Mouse (Mus musculus) lung, postnatal 0 days (tissue): ENCODE measurements at regions not wholly inside any gene's neighbourhood (a gene's known extent, or its start where the extent isn't known, plus 50 kb on each side); places are given as distances from the start of the nearest gene placed in this dataset.

ENCODE experiments used
- ATAC-seq: fragments of 200-750 bp; cut with Nextera tagmentation; 2 replicates; pipeline ENCODE4 v1.8.0; 2017; ENCODE audit warnings: moderate library complexity
- DNase-seq: peaks from one replicate; pipeline ENCODE4 v3.0.0-alpha.2; 2016; ENCODE audit warnings: low spot score
- H3K27ac ChIP-seq: fragments of 300-500 bp; sonication (generic); 2 replicates; pipeline ENCODE4 v1.5.1; 2014; ENCODE audit warnings: antibody characterized with exemption, mild to moderate bottlenecking, low read length, mixed read lengths
- H3K27me3 ChIP-seq: fragments of 300-500 bp; sonication (generic); replicated peaks from 2 replicates; pipeline ENCODE4 v1.6.1; 2014; ENCODE audit warnings: low read length, mixed read lengths; ENCODE audit not compliant: insufficient read depth
- H3K36me3 ChIP-seq: fragments of 300-500 bp; sonication (generic); 2 replicates; pipeline ENCODE4 v1.6.1; 2014; ENCODE audit warnings: low read length, mixed read lengths; ENCODE audit not compliant: insufficient read depth
- H3K4me1 ChIP-seq: fragments of 300-500 bp; sonication (generic); 2 replicates; pipeline ENCODE4 v1.6.1; 2014; ENCODE audit warnings: antibody characterized with exemption, low read depth, low read length, mixed read lengths; ENCODE audit not compliant: insufficient read depth
- H3K4me2 ChIP-seq: fragments of 300-500 bp; sonication (generic); replicated peaks from 2 replicates; pipeline ENCODE4 v1.6.1; 2014; ENCODE audit warnings: low read depth, mild to moderate bottlenecking, low read length, moderate library complexity, mixed read lengths
- H3K4me3 ChIP-seq: fragments of 300-500 bp; sonication (generic); 2 replicates; pipeline ENCODE4 v1.5.1; 2014; ENCODE audit warnings: low read depth, low read length
- H3K9ac ChIP-seq: fragments of 300-500 bp; sonication (generic); replicated peaks from 2 replicates; pipeline ENCODE4 v1.6.1; 2014; ENCODE audit warnings: low read depth, mild to moderate bottlenecking
- H3K9me3 ChIP-seq: fragments of 300-500 bp; sonication (generic); 2 replicates; pipeline ENCODE4 v1.6.1; 2016; ENCODE audit warnings: low read length, mixed read lengths
- CTCF ChIP-seq: IDR thresholded peaks from 2 replicates; pipeline ENCODE4 v1.5.1; 2016; ENCODE audit warnings: antibody characterized with exemption, mild to moderate bottlenecking
- EP300 ChIP-seq: IDR thresholded peaks from 2 replicates; pipeline ENCODE4 v1.6.1; 2016; ENCODE audit warnings: antibody characterized with exemption, mild to moderate bottlenecking, control low read depth
- WGBS: fragments of 180-500 bp; shearing (Covaris S2); extraction: QIAGEN DNeasy Blood & Tissue Kit; methylation state at CpG from one replicate; pipeline ENCODE4 v1.1.7; 2014; 5-methylcytosine and 5-hydroxymethylcytosine counted together

DNA sequence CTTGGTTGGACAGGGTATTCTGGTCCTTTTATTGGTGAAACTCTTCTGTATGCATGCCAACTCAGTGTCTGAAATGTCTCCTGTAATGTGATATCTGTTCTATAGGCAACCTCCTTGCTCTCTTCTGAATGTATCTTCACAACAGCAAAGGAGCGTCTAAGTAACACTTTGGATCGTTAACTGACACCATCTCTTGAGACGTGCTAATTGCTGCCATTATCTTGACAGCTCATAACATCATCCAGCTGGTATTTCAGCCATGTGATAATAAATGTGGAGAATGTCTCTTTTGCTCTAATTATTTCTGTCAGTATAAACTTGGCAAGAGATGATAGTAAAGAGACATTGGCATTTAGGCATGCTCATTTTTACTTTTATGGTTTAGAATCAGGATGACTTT is 68.8 kb upstream of the Col8a1 start:
- WGBS, result 37% methylated on average over 3 of the region's 3 CpGs
- no peak for DNase-seq
- H3K4me2 ChIP-seq, result no peak overlapping the region
- no peaks in the 10 kb centered on the region for H3K9me3 ChIP-seq
- H3K27ac ChIP-seq, result no peak overlapping the region
- TF ChIP-seq CTCF (no peak), EP300 (no peak)
- H3K4me1 ChIP-seq, result no peaks in the 10 kb centered on the region
- no peaks in the 10 kb centered on the region for H3K36me3 ChIP-seq
- ATAC-seq, result no peak
- no peak overlapping the region for H3K4me3 ChIP-seq
- H3K27me3 ChIP-seq, result no peaks in the 10 kb centered on the region
- no peak overlapping the region for H3K9ac ChIP-seq

DNA sequence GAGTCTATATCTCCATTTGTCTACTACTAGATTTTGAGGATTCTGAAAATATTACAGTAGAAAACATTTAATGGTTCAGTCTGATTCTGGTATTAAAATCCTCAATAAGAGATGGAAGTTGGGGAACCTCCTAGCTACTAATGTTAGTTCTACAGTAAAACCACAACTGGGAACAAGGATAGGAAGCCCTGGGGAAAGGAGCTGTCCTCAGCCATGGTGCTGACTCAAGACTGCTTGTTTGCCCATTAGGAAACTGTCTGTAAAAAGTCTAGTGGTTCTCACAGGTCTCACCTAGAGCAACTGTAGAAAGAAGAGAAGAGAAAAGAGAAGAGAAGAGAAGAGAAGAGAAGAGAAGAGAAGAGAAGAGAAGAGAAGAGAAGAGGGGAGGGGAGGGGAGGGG is 90.9 kb upstream of the Col8a1 start:
- no peaks in the 10 kb centered on the region for H3K9me3 ChIP-seq
- H3K27me3 ChIP-seq, result no peaks in the 10 kb centered on the region
- no peaks in the 10 kb centered on the region for H3K4me1 ChIP-seq
- H3K27ac ChIP-seq, result no peak overlapping the region
- H3K4me3 ChIP-seq, result no peak overlapping the region
- ATAC-seq, result no peak
- H3K9ac ChIP-seq, result no peak overlapping the region
- no peak for TF ChIP-seq CTCF
- no peak for TF ChIP-seq EP300
- H3K4me2 ChIP-seq, result no peak overlapping the region
- no peak for DNase-seq
- H3K36me3 ChIP-seq, result no peaks in the 10 kb centered on the region

DNA sequence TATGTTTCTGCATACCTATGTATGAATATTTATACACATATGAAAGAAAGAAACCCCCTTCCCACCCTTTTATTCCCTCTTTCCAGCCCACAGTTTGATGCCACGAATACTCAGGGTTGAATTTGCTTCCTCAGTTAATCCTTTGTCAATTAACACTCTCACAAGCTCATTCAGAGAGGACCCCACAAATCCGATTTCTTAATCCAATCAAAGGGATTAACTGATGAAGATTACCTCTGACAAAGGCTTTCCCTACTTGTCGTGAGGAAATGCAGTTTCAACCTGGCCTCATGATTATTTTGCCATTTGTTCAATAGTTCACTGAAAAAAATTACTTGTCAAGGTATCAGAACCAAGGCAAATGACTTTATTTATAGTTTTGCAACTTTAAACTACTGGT is 91.8 kb upstream of the Col8a1 start:
- whole genome bisulfite sequencing, result 23% methylated on average over 3 of the region's 3 CpGs
- DNase-seq (no peak), ATAC-seq (no peak)
- H3K4me1 ChIP-seq, result no peaks in the 10 kb centered on the region
- no peaks in the 10 kb centered on the region for H3K36me3 ChIP-seq
- no peak overlapping the region for H3K9ac ChIP-seq
- no peaks in the 10 kb centered on the region for H3K27me3 ChIP-seq
- TF ChIP-seq EP300 (no peak), CTCF (no peak)
- no peaks in the 10 kb centered on the region for H3K9me3 ChIP-seq
- H3K27ac ChIP-seq, result no peak overlapping the region
- no peak overlapping the region for H3K4me2 ChIP-seq
- no peak overlapping the region for H3K4me3 ChIP-seq

DNA sequence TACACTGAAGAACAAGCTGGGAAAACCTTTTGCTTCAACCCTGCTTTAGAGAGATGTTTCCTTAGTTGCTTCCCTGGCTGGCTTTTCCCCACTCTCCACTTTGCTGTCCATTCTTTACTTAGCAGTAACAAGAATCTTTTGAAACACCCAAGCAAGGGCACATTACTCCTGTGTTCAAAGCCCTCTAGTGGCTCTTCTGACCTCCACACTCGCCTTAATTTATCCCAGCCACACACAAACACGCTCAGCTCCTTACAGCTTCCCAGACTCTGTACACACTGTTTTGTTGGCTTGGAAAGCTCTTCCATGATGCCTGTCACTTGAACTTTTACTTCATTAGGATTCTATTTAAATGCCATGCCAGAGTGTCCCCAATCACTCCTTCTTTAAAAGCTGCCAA is 97.3 kb upstream of the Col8a1 start:
- H3K9me3 ChIP-seq, result no peaks in the 10 kb centered on the region
- no peaks in the 10 kb centered on the region for H3K27me3 ChIP-seq
- no peak overlapping the region for H3K27ac ChIP-seq
- H3K4me1 ChIP-seq, result no peaks in the 10 kb centered on the region
- no peak for DNase-seq
- ATAC-seq, result no peak
- TF ChIP-seq EP300 (no peak), CTCF (peak; percentile 24; the same call in 1 of the 2 replicates)
- H3K4me2 ChIP-seq, result no peak overlapping the region
- H3K4me3 ChIP-seq, result no peak overlapping the region
- no peak overlapping the region for H3K9ac ChIP-seq
- WGBS, result 41% methylated on average over 2 of the region's 2 CpGs
- no peaks in the 10 kb centered on the region for H3K36me3 ChIP-seq

DNA sequence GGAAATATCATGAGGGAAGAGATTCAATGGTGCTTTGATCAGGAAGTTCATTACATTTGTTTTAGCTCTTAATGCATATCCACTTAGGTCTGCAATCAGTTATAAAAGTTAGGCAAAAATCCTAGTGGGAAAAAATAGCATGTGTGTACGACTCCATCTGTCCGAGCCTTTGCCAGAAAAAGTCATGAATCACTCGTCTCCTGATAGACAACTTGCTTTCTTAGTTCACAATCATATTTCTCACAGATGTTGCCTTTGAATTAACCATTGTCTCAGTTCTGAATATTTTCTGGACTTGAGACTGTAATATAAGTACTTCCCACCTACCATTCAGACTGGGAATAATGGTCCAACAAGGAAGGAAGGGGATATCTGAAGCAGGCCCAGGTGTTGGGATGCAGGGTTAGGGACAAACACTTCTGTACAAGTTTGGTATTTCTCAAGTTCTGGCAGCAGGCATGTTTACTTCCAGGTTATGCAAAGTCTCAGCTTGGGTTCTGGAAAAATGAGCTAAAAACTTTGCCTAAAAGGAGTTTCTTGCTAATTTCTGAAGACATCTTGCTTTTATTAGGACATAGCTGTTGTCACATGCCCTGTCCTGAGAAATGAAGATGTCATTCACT is 98.4 kb upstream of the Col8a1 start:
- DNase-seq, result no peak
- no peak for ATAC-seq

DNA sequence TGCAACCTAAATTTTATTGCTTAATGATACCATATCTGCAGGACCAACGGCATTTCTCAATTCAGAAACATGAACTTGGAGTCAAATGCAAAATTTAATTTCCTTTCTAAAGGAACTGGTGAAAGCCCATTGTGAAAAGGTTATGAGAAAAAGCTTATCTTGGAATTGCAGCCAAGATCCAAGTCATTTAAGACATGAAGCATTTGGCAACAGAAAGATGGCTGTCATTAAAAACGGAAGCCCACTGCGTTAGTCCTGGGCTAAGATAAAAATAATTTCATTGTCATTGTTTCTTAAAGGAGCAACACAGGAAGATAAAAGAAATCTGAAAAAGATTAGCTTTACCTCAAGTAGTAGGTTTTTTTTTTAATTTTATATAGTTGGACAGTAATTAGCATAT is 99.2 kb upstream of the Col8a1 start:
- Histone ChIP-seq H3K27me3 (no peaks in the 10 kb centered on the region), H3K4me2 (no peak overlapping the region), H3K9me3 (no peaks in the 10 kb centered on the region), H3K9ac (no peak overlapping the region), H3K36me3 (no peaks in the 10 kb centered on the region), H3K4me3 (no peak overlapping the region), H3K27ac (no peak overlapping the region), H3K4me1 (no peaks in the 10 kb centered on the region)
- no peak for ATAC-seq
- 36% methylated on average over 3 of the region's 3 CpGs for WGBS
- TF ChIP-seq CTCF (no peak), EP300 (peak; percentile 33; the same call in 1 of the 2 replicates)
- no peak for DNase-seq

More for the DNA sequence above, 98.4 kb upstream of the Col8a1 start:
- 63% methylated on average over 3 of the region's 3 CpGs for WGBS
- no peak overlapping the region for H3K4me2 ChIP-seq
- TF ChIP-seq CTCF (no peak), EP300 (no peak)
- H3K27ac ChIP-seq, result no peak overlapping the region
- H3K36me3 ChIP-seq, result no peaks in the 10 kb centered on the region
- no peaks in the 10 kb centered on the region for H3K27me3 ChIP-seq
- no peaks in the 10 kb centered on the region for H3K9me3 ChIP-seq
- no peak overlapping the region for H3K4me3 ChIP-seq
- no peak overlapping the region for H3K9ac ChIP-seq
- H3K4me1 ChIP-seq, result no peaks in the 10 kb centered on the region

DNA sequence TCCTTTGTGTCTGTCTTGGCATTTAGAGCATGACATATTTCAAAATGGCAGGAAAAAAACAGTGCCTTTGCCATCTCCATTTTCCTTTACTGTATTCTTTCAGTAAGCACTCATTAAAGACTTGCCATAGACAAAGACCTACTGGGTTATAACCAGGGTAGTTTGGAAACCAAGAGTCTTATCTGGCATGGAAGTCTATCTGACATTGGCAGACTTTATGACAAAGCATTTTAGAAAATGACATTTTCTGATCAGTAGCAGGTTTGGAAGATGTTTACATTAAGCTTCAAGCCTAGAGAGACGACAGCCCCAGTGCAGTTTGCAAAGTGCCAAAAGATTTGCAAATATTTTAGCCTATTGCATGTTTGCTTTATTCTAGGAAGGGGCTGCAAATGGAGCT is 102.5 kb upstream of the Col8a1 start:
- Histone ChIP-seq H3K4me3 (no peak overlapping the region), H3K36me3 (no peaks in the 10 kb centered on the region), H3K27ac (no peak overlapping the region), H3K9ac (no peak overlapping the region), H3K4me2 (no peak overlapping the region), H3K4me1 (no peaks in the 10 kb centered on the region), H3K27me3 (no peaks in the 10 kb centered on the region), H3K9me3 (no peaks in the 10 kb centered on the region)
- DNase-seq (no peak), ATAC-seq (no peak)
- TF ChIP-seq CTCF (no peak), EP300 (no peak)
- 10% methylated on average over 1 of the region's 1 CpGs for WGBS
